Mouse (Mus musculus): ENCODE results near the gene Rpl32.

DNA sequence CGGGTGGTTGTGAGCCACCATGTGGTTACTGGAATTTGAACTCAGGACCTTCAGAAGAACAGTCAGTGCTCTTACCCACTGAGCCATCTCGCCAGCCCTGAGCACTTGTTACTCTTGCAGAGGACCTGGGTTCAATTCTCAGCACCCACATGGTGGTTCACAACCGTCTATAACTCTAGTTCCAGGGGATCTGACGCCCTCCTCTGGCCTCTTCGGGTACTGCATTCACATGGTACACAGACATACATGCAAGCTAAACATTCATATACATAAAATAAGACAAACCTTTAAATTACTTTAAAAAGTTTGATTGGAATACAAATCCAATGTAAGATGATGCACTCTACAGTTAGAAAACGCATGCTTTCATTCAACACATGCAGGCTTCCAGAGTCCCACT, 36.3 kb downstream of the Rpl32 start:
- TF ChIP-seq CTCF (conservative IDR thresholded peaks at IDR 0.05; ENCODE audit: low read length) (peak; percentile 63), NANOG (IDR thresholded peaks at IDR 0.05; ENCODE audit: borderline replicate concordance, low read length) (no peak), POU5F1 (IDR thresholded peaks at IDR 0.05; ENCODE audit: borderline replicate concordance, low read length) (no peak)
